Mouse (Mus musculus): ENCODE results near the gene Pip4k2a.

DNA sequence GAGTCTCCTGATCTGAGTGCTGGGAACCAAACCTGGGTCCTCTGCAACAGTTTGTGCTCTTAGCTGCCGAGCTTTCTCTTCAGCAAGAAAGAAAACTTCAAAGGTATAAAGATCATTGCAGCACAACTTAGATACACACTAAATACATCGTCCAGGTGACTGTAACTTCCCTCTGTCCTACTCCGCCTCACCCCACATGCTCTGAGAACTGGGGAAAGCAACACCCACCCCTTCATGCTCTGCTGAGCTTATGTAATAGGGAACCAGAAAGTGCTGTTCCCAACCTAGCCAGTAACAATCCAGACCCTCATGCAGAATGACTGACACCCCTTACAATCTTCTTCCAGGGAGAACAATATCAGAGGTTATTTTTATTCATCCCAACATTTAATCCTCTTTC is 41.5 kb downstream of the Pip4k2a start:
- no peak for TF ChIP-seq CTCF (conservative IDR thresholded peaks at IDR 0.05; ENCODE audit: insufficient read depth, insufficient read length, low read depth, low read length)
- TF ChIP-seq POLR2A (IDR thresholded peaks at IDR 0.05; ENCODE audit: low read depth, low read length), result no peak
